Mouse (Mus musculus): ENCODE data around the gene Gm48551.

DNA sequence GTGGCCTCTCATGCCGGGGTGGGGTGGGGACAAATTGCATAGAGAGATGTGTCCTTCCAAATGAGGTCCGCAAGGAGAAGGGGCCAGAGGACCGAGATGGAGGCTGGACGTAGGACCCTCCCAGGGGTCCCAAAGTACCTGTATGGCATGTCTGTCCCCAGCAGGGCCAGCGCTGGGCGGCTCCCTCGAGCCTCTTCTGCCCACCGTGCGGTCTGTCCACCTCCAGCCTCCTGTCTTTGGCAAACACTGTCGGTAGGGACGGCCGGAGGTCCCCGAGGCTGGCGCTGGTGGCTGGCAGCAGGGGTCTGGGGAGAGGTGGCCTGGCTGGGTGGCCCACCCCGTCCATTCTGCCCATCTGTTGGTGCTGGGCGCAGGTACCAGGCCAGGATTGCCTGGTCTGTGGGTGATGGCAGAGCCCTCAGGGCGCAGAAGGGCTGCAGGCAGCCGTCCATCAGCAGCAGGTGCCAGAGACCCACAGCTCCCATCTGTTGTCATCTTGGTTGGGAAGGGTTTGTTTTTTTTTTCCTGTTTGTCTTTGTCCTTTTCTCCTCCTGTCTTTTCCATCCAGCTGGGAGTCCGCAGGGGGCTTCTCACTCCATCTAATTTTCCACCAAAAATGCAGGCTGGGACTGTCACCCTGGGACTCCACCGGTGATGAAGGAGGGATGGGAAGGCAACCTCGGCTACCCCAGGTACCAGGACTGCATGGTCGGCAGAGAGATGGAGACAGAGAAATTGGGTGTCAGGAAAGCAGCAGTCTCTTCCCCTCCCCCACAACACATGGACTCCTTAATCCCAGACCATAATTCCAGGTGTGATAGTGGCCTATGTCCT is 16.3 kb downstream of the Gm48551 start:
- TF ChIP-seq CTCF (IDR thresholded peaks at IDR 0.05; ENCODE audit: insufficient read depth, low read length), result no peak
- TF ChIP-seq POLR2A (IDR thresholded peaks at IDR 0.05; ENCODE audit: borderline replicate concordance, extremely low read depth, low read depth, low read length), result no peak

All from lung, adult 2 months (tissue).